Mouse (Mus musculus) lung, postnatal 36 days (tissue): ENCODE results near the gene Il1rn.

ENCODE experiments used
- DNase-seq: peaks from one replicate; pipeline ENCODE4 v3.0.0; 2022; ENCODE audit warnings: mixed read lengths

Gene Il1rn

DNA sequence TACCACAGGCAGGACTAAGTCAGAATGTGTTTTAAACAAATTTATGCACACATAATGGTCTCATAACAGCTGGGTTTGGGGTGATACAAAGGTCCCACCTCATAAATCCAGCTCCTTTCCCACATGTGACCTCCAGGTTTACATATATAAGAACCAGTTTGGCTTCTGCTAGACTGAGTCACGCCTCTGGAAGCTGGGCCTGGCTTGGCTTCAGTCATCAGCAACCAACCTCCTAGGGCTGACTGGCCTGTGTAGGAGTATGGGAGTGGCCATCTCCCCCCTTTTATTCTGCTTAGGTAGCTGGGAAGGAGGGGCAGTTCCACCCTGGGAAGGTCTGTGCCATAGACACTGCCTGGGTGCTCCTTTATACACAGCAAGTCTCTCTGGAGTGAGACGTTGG is at the start of gene Il1rn:
TSS of gene Il1rn (plus strand) at position 309 of the 400 bp plus-strand sequence.
- DNase-seq: no peak

- no peak for DNase-seq
These were observed 45.8 kb upstream of the Il1rn start, which contains the start of gene Il1f10 for GRCm38 (mm10) chr2:24290896-24291295. Il1f10 (plus strand) TSS chr2:24291196.

- no peak for DNase-seq
These were observed 42.0 kb upstream of the Il1rn start for GRCm38 (mm10) chr2:24294616-24295015.

DNA sequence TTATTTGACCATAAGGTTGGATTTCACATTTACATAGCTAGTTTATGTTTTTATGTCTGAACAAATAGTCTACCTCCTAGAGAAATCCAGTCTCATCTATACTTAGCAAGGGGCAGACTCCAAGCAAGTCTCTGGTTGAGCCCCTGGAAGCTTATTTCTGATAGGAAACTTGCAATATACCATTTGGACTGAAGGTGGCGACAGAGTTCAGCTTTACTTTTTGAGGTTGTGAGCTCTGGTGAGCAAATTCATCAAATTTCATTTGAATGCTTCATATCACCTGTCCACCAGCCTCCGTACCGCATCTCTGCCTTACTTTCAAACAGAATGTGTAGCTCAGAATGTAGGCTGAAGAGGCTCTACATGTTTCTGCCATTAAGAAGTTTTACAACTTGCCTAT is 39.8 kb upstream of the Il1rn start:
- peak; percentile 58 for DNase-seq

DNA sequence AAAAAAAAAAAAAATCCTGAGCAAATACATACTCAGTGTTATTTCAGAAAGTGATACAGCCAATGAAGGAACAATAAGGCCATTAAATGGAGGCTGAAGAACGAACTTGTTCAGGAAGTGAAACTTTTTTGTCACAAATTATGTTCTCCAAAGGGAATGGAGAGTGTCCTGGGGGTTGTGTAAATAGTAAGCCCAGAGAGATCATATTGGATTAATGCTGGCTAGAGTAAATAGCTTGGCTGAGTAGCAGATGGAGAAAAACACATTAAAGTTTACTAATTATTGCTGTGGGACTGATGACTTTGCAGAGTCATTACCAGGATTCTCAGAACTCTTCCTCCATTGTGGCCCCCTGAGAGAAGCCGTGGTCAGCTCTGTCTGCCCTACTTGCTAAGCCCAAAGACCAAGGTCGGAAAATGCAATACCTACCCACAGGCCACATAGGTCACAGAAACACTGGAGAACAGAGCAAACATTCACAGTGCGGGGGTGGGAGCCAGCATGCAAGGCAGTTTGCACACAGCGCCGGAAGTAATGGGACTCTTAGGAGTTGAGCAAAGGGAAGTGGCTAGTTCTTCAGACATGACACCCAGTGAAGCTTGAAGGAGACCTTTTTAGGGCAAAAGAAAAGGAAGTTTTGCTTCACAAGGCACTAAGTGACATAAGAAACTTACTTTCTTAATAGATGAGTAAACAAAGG is 25.2 kb upstream of the Il1rn start:
- DNase-seq: peak; percentile 79

DNA sequence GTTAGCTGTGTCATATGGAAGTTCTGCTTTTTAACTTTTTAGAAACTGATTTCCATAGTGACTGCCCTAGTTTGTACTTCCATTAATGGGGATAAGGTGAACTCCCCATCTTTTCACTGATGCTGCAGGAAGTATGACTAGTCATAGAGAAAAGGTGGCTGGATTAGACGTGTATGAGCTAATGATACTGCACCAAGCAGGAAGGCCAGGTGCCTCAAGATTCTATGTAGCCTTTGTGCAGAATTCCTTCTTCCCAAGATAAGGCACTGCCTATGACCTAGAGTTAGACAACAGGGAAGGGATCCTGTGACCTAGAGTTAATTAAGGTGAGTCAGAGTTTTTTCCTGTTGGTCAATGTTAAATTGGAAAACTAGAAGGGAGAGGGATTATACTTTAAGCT is 19.7 kb upstream of the Il1rn start:
- no peak for DNase-seq

DNA sequence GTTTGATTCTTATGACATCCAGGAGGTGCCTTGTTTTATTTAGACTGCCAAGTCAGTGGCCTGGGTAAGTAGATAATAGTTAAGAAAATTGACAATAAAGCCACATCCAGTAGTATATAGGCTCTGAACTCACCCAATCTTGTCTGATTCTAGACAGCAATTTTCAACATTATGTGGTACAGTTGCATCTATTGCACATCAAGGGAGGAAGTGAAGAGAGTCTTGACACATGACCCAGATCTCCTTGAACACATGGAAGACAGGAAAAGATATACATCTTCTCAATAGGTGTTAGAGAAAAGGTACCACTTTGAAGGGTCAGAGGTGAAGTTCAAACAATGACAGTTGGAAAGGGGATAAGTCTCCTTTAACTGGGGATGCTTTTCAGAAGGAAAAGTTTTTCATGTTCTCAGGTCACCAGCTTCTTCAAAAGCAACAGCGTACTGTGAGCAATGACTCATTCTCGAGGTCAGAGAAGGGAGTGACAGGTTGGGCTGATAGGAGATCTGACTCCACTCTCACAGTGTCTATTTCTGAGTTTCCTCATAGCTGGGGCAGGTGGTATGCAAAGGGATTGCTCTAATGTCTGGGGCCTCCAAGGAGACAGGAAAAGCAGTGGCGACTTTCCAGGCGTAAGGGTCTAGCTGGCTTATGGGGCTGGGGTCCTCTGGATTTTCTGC is 18.6 kb upstream of the Il1rn start:
- DNase-seq: no peak

GRCm38 (mm10) chr2:24335333-24335732 is 1.3 kb upstream of the Il1rn start:
- peak; percentile 17 for DNase-seq

- no peak for DNase-seq
These were observed 4.8 kb downstream of the Il1rn start for GRCm38 (mm10) chr2:24341395-24341885.

- no peak for DNase-seq
These were observed 8.0 kb downstream of the Il1rn start for GRCm38 (mm10) chr2:24344619-24345018.

DNA sequence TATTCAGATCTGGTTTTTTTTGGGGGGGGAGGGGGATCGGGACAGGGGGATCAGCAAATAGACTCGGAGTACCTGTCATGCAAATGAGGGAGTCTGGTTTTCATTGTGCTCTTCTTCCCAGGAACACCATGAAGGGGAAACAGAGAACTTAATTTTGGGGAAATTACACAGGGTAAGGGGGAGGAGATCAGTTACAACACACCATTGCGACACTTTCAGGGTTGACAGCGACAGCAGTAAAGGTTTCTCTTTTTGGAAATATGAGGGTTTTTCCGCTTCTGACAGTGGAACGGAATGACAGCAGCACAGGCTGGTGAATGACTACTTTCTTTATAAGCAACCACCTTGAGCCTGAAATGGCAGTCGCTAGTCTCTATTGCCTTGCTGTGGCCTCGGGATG is 8.4 kb downstream of the Il1rn start:
- DNase-seq: peak; percentile 61

GRCm38 (mm10) chr2:24347926-24348325 is 11.3 kb downstream of the Il1rn start:
- no peak for DNase-seq

DNA sequence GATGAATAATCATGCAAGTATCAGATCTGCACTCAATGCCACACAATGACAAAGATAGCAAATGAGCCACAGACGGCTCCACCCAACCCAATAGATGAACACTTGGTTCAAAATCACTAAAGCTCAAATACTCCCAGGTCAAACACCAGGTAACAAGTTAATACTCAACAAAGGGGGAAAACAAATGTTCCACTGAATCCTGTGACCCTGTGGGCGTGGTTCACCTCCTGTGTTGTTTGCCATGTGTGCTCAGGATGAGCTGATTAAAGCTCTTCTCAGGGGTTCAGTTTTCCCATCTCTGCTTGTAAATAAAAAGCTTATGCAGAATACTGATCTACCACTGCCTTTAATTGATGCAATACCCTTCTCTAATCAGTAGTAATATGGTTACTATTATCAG is 14.5 kb downstream of the Il1rn start:
- DNase-seq: no peak

- DNase-seq: no peak
These were observed 16.4 kb downstream of the Il1rn start for GRCm38 (mm10) chr2:24353042-24353441.

- DNase-seq: peak; percentile 78
These were observed 21.0 kb downstream of the Il1rn start for GRCm38 (mm10) chr2:24357642-24358041.

GRCm38 (mm10) chr2:24359347-24359746 is 22.7 kb downstream of the Il1rn start:
- DNase-seq: no peak

- DNase-seq: no peak
These were observed 27.2 kb downstream of the Il1rn start for GRCm38 (mm10) chr2:24363818-24364217.

DNA sequence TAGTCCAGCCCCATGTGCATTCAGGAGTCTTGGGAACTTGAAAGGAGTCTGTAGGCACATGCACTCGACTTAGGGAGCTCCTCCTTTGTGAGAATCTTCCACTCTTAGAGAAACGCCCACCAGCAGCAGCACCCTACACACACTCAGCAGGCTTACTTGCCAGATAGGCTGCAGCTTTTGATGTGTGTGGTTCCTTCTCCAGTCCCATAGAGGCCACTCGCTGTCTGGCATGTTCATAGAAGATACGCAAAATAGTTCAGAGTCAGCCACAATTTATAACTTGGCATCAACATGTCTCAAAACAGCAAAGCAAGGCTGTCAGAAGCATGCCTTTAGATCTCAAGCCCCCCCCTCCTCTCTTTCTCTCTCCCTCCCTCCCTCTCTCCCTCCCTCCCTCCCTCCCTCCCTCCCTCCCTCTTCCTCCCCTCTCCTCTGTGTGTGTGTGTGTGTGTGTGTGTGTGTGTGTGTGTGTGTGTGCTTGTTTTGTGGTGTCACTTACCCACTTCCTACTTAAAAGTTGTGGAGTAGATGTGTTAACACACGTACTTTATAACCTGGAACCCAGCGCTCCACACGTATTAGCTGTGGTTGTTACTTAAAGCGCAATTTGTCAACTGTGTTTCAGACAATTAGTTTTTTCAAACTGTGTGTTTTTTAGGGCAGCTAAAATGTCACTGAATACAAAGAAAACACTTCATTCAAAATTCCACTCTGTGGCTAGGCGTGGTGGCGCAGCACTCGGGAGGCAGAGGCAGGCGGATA is 29.7 kb downstream of the Il1rn start:
- DNase-seq: no peak

DNA sequence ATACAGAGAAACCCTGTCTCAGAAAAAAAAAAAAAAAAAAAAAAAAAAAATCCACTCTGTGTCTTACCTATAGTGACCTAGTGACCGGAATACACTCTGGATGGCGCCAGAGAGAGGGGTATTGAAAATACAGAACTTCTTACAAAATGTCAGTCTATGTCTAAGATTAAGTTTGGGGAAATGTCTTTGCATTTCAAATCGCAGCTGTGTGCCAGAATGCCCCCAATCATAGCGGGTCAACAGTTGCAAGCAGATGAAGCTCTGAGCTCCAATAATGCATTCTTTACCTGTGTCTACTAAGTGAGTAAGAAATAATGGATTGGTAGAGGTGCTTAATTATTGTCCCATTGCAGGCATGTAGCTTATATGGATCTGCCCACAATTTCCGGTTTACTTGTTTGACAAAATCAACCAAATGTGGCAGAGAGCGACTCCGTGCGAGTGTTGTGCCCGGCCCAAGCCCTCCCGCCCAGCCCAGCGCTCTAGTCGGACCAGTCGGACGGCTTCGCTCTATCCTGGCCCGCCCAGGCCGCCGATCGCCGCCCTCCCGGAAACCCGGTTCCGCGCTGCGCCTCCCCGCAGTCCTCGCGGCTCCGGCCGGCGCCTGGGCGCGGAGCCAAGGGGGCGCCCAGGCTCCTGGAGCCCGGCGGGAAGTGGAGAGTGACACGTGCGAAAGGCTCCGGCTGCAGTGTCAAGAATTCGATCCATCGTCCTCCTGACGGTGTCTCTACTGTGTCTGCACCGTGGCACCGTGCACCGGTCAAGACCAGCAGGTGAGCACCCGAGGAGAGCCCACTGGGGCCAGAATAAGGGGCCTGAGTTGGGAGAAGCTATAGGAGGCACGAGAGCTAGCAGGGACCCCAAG is 30.6 kb downstream of the Il1rn start, which contains the start of gene Psd4:
TSS of gene Psd4 (plus strand) at position 551 of the 865 bp plus-strand sequence.
- DNase-seq: peak; percentile 82

GRCm38 (mm10) chr2:24367895-24368261 is 31.2 kb downstream of the Il1rn start:
- no peak for DNase-seq

GRCm38 (mm10) chr2:24378747-24379450 is 42.2 kb downstream of the Il1rn start:
- peak; percentile 79 for DNase-seq
